Mouse (Mus musculus) adrenal gland, adult 18-20 months (tissue): ENCODE data around the gene Cldn4. TPM values are rescaled to one million over a fixed set of nuclear protein-coding genes. Genes with fewer than 3 reads are reported as not detected.

Experiments
- DNase-seq, 2 experiments: peaks; one replicate each; pipeline ENCODE4 v3.0.0; 2021 to 2022; ENCODE audit warnings: low spot score in 2 of 2
- total RNA-seq, 2 experiments: library from RNA; stranded (reverse); gene quantifications; 1 replicate in 1 of 2; 2 replicates in 1 of 2; pipeline ENCODE4 v1.2.3; 2021

Cldn4 gene
- total RNA-seq, 2 experiments from 2014 or later: not detected

DNA sequence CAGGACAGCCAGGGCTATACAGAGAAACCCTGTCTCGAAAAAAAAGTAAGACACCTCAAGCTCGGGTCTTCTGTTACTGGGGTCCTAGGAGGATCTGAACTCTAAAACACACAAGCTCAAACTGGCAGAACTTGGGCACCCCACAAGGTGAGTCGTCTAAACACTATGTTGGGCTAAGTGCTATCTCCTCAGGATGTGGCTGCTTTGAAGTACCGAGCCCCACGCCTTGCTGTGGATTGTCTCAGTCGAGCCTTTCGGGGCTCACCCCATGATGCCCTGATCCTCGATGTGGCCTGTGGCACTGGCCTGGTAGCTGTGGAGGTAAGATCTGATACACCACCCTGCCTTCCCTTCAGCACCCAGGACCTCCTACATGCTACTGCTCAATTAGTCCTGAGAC is 13.5 kb downstream of the Cldn4 start:
- DNase-seq: no peak

DNA sequence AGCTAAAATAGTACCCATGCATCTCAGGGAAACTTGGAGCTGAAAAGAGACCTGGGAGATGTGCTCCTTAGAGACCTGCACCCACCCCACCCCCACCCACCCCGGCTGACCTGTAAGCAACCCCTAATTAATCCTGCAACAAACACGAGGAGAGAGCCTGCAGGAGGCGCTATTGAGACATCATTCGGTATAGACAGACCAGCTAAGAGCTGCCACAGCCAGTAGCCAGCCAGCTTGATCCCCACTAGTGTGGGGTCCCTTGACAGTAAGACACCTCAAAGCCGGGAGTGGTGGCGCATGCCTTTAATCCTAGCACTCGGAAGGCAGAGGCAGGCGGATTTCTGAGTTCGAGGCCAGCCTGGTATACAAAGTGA is 13.8 kb downstream of the Cldn4 start:
- DNase-seq: peak in 1 of 2 experiments; percentile 52

DNA sequence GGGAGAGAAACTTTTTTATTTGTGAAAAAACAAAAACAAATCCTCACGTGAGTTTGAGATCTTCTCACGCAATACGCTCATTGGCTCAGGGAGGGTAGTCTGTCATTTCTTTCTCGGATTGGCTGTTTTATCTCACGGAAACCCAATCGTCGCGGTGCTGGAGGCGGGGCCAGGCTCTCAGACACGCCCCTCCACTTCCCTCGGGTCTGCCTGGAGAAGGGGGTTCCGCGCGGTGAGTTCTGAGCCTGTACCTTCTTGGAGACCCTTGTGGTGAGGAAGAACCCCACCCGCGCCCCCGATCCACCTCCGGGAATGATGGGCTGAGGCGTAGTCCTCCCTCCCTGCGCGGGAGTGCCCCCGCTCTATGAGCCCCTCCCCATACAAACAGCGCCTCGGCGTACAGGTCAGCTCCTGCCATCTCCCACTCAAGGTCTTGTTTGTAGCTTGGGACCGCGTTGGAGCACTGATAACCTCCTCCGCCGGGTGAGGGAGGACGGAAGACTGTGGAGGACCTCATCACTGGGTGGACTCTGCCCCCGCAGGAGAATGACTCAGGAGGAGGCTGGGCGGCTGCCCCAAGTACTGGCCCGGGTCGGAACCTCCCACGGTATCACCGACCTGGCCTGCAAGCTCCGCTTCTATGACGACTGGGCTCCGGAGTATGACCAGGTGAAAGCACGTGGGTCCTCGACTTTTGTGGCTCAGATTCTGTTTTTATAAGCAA is 14.4 kb downstream of the Cldn4 start, which contains the start of gene Mettl27:
Mettl27 (plus strand) TSS at position 190 of the 724 bp plus-strand sequence.
- peak; percentile 77 to 80 for DNase-seq

DNA sequence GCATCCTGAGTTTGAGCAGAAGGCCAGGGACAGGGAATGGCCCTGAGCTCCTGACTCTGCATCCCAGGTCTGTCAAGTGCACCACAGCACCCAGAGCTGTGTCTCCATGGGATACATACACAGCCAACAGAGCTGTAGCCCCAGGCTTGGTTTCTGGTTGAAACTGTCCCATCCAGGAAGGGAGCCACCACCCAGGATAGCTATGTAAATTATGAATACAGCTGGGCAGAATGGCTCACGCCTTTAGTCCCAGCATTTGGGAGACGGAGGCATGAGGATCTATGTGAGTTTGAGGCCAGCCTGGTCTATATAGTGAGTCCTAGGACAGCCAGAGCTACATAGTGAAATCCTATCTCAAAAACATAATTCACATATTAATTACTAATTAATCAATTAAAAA is 16.7 kb downstream of the Cldn4 start:
- no peak for DNase-seq

DNA sequence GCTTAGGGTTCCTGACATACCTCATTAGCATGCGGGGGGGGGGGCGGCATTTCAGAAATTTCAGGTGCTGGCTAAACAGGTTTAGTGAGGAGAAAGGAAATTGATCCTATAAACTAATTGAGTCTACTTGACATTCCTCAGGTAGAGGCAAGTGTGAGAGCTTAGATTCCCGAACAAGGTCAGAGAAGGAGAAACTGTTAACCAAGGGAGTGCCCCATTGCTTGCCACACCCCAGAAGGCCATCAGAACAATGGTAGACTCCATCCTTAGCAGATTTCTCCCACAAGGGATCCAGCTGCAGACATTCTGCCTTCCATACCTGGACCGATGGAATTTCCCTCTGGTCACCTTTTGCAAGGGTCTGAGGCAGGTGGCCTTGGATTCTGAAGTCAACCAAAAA is 20.0 kb downstream of the Cldn4 start:
- DNase-seq: no peak

DNA sequence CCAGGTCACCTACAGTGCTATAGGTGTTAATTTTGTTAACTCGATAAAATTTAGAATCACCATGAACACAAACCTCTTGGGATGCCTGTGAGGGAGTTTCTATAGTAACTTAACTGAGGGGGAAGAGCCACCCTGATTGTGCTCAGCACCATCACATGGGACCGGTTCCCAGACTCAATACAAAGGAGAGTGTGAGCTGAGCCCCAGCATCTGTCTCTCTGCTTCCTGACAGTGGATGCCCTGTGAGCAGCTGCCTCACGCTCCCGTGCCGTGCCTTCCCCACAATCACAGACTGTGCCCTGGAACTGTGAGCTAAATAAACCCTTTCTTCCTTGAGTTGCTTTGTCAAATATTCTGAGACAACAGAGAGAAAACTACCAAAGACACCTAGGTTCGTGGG is 23.6 kb downstream of the Cldn4 start:
- no peak for DNase-seq

DNA sequence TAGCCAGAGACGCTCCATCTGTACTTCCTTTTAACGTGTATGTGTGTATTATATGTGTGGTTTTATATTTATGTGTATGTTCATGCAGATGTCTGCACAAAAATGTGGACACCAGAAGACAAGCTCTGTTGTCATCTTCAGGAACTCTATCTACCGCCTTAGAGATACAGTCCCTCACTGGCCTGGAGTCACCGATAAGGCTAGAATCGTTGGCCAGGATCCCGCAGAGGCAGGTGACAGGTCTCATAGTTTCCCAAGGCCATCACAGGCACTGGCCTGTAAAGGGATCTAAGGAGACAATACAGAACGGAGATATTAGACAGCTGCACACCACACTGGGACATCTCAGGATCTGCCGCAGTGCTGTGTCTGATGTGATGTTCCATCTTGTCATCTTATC is 25.6 kb downstream of the Cldn4 start:
- DNase-seq: no peak

DNA sequence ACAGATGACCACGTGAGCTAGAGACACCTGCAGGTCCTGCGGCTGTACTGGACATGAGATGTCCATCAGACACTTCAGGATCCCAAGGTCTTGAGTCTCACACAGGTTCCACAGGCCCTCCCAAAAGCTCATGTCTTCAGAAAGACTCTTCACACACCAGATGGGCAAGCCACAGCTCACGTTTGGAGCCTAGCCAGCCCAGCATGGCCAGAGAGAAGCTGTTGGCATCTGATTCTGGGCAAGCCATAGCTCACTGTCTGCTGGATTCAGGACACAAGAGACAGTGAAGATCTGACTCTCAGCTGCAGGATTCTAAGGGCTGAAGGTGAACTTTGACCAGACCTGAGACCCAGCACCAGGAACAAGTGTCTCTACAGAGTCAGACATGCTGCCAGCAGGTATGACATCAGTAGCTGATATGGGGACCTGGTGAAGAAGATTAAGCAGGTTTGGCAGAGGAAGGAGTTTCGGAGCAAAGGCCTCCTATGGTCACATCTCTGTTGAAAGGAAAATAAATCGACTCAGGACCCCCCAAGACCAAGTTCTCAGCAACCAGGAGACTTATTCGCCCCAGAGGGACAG is 26.5 kb downstream of the Cldn4 start:
- no peak for DNase-seq

DNA sequence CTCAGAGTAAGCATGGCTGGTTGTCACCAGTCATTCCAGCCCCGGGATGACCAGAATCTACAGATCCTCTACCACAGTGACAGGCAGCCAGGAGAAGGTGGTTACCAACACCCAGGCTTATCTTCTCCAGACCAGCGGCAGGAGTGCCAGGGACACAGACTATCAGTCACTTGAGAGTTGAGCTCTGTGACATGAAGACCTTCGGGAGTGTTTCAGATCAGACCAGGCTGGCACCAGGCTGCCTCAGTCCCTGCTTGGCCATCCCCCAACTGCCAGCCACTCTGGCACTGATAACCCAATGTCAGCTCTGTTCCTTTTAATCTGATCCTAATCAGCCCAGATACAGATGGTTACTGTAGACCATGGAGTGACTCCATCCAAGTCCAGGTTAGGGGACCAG is 27.6 kb downstream of the Cldn4 start:
- no peak for DNase-seq

DNA sequence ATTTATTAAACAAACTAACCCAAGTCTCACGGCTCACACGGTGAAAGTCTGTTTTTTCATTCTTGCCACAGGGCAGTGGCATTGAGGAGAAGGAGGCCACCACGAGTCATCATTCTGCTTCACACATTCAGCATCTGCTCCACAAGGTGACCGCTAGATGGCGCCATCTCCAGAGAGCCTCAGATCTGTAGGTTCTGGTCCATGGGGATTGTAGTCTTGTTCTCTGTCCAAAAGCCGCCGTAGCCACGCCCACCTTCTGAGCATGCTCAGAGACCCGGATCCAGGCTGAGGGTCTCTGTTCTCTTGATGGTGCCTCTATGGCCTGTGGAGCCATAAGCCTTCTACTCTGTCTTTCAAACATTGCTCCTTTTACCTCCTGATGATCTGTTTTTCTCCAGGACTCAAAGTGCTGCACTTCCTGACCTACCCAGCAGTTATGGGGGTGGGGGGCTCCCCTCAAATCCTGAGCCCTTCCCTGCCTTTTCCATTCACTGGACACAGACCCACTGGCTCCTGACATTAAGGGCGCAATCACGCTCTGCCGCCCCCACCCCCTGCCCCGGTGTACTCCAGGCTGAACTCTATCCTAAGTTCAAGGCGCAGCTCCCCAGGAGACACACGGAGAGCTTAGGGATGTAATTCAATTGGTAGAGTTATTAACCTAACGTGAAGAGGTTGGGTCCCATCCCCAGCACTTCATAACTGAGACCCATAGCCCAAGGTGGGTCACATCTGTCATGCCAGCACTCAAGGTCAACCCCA is 28.5 kb downstream of the Cldn4 start:
- DNase-seq: peak; percentile 49 to 60

DNA sequence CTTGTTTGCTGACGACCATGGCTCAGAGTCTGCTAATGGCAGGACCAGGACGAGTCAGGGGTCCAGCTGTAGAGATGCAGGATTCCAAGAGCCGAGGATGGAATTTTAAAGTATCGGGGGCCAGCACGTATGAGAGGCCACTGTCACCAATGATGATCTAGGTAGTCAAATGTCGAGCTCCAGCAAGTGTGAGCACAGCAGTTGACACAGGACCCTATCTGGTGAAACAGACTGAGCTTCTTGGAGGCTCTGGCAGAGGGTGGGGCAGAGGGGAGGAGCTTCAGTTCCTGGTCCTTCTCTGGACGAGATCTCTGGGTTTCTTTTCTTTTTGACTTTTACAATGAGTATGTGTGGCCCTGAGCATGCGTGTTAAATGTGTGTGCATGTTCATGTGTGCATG is 31.4 kb downstream of the Cldn4 start, which contains the start of gene Cldn13:
Cldn13 (minus strand) TSS at position 216 of the 400 bp plus-strand sequence.
- DNase-seq: no peak

DNA sequence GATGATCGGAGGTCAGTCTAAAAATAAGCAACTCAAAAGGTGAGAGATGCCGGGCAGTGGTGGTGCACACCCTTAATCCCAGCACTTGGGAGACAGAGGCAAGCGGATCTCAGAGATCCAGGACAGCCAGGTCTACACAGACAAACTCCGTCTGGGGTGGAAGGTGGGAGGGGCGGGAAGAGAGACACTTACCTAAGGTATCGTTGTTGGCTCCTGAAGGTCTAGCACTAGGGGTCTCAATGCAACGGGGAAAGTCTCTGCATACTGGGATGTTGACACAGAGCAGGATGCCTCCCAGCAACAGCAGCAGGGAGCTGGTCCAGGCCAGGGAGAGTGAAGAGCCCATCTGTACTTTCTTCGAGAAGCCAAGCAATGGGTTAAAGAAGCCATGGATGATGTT is 32.2 kb downstream of the Cldn4 start:
- DNase-seq: no peak

DNA sequence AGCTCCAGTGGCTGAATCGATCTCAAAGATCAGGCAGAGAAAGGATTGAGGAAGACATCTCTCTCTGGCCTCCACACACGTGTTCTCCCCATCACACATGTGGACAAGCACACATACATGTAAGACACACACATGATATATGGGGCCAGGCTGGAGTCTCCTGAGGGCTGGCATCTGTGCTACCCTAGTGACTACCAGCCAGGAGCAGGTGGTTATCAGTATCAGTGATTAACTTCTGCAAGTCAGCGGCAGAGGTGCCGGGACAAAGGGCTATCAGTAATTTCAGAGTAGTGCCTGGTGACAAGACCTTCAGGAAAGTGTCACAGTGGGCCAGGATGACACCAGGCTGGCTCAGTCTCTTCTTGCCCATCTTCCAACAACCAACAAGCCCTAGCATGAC is 33.0 kb downstream of the Cldn4 start:
- no peak for DNase-seq

DNA sequence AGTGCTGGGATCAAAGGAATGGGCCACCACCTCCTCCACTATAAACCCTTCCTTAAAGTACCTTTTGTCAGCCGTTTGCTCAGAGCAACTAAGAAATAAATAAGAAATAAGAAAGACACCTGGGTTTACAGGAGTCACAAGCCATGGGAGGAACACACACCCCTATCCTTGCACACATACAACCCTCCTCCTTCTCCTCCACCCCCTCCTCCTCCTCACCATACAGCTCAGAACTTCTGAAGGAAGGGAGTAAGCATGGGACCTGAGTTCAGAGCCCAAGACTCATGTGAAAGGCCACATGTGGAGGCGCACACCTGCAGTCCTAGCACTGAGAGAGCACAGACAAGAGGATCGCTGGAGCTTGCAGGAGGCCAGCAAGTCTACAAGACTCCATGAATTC is 33.4 kb downstream of the Cldn4 start:
- DNase-seq: no peak

DNA sequence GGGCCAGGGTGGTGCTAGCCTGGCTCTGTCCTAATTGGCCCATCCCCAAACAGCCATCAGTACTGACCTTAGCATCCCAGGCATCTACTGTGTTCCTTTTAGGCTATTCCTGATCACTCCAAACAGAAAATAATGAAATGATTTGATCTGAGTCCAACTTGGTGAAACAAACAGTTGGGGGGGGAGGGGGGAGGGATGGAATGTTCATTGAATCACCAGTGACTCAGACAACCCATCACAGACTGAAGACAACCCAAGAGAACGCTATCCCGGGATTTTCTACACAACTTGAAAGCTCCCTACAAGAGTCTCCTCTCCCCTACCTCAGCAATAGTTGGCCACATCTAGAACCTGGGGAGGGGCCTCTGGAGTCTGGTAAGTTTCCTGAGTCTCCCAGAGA is 34.8 kb downstream of the Cldn4 start:
- no peak for DNase-seq

DNA sequence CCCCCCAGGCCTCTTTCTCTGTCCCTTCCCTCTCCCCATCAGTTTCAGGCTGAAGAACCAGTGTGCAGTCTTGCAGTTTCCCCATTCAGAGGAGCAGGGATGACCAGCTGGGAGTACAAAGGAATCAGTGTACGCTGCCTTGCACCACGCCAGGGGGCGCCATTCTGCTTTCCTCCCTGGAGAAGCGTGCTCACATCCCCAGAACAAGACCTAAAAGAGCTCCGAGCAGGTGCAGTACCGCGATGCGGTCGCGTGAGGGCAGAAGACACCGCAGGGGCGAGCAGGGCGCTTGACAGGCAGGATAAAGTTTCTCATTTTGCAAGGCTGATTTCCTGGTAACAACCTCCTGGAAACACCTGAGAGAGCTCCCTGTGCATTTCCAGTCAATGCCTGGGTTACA is 39.6 kb downstream of the Cldn4 start:
- peak; percentile 92 to 93 for DNase-seq

DNA sequence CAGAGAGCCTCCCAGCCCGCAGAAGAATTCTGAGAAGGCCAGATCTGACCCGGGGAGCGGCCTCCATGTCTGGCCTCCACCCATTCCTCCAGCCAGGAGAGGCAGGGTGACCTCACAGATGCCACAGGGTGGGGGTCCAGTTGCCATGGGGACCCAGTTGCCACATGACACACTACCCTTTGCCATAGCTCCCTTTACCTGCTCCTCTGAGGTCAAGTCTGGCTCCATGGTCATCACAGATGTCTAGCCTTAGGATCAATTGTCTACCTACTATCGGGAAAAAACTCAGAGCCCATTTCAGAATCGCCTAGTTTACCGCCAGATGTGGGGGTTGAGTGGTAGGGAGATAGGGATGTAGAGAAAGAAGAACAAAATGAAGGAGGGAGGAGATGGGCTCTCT is 40.1 kb downstream of the Cldn4 start, which contains the start of gene Tmem270:
Tmem270 (minus strand) TSS at position 101 of the 400 bp plus-strand sequence.
- no peak for DNase-seq

DNA sequence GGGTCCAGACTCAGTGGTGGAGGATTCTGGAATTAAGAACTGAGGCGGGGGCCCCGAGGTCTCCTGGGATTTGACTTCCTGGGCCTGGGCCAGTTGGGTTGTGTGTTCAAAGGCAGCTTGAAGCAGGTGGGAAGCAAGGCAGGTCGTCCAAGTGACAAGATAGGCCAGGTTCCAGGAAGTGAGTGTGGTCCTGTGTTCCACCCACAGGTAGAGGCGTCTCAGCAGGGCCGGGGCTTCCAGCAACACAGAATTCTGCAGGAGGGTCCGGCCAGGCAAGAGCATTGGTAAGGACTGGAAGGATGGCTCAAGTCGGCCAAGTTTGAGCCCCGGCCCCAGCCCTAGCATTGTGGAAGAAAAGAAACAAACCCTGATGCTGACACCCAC is 45.1 kb downstream of the Cldn4 start:
- no peak for DNase-seq

DNA sequence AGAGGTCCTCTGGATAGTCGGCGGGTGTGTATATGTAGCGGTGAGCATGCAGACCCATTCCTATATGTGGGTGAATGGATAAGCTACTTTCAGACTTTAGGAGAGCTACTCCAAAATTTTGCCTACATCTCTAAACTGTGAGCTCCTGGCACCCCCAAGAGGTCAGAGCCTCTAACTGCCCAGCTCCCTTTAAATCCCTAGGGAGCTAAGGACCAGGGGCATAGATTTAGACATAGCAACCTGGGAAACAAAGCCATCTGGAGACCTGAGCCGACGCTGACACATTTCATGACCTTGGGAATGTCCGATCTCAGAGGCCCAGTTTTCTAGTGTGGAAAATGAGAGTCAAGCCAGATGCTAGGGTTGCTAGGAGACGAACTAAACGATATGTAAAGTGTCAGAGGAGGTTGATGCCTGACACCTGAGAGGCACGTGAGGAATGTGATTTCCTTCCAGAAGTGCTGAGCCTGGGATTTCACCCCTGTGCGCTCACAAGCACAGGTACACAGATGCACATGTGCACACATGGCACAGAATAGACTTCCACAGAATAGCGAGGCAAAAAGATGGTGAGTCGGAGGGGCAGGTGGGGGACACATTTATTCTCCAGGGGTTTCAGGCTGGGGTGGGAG is 45.6 kb downstream of the Cldn4 start:
- peak in 1 of 2 experiments; percentile 24 for DNase-seq

DNA sequence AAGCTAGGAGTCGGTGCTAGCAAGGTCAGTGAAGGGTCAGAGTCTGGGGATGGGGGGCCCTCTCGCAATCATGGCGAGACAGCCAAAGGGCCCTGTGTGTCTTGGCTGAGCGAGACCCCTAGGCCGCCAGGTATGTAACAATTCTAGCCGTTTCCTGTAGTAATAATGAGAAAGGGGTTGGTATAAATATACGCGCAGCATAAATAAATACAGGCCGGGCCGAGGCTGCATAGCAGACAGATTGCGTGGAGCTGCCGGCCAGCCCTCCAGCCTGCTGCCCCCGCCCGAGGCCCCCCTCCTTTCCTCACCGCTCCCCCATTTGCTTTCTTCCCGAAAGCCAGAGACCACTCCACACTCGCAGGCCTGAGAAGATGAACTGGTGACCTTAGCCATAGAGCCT is 49.1 kb downstream of the Cldn4 start:
- DNase-seq: no peak

DNA sequence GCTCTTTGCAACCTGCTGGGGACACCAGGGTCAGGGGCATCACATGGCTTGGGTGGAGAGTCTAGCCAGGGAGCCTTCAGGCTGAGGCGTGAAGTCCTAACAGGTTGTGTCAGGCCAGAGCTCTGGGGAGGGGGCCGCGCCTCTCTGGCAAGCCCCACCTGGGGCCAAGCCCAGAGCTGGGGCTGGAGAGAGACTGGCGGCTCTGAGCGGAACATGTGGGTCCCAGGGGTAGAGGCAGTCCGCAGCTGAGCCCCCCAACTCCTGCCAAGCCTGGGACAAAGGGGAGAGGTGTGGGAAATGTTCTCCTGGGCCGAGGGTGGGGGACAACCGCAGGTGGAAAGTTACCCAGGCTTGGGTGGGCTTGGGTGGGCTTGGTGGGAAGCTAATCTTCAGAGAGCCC is 49.8 kb downstream of the Cldn4 start:
- no peak for DNase-seq

DNA sequence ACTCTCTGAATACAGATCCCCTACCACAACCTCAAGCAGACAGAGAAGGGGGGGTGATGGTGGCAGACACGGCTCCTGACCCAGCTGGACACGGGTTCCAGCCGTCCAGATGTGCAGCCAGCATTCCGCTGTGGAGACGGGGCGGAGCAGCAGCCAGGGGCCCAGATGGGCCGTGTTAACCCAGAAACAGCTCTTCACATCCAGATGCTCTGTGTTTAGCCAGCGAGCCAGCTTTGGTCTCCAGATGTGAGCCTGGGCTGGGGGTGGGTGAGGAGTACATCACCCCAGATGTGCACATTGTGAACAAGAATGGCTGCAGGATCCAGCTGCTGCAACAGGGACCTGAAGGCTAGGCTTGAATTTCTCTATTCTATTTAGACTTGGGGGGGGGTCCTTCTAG is 51.4 kb downstream of the Cldn4 start:
- DNase-seq: no peak
